Mouse (Mus musculus) intestine, embryonic 14.5 days (tissue): ENCODE results near the gene Wsb2. TPM values are rescaled to one million over a fixed set of nuclear protein-coding genes. Genes with fewer than 3 reads are reported as not detected.

Experiments
- ATAC-seq: fragments of 200-750 bp; cut with Nextera tagmentation; replicated peaks from 2 replicates; pipeline ENCODE4 v1.8.0; 2017; ENCODE audit warnings: low read depth, moderate number of reproducible peaks, moderate TSS enrichment, moderate library complexity; ENCODE audit not compliant: low FRiP score, low TSS enrichment
- DNase-seq: peaks from one replicate; pipeline ENCODE4 v3.0.0-alpha.2; 2018; ENCODE audit warnings: low spot score
- H3K27ac ChIP-seq: fragments of 300-500 bp; sonication (generic); 2 replicates; pipeline ENCODE4 v1.5.1; 2014; ENCODE audit warnings: low read depth, mild to moderate bottlenecking, control low read depth
- H3K27me3 ChIP-seq: fragments of 300-500 bp; sonication (generic); replicated peaks from 2 replicates; pipeline ENCODE4 v1.6.1; 2014; ENCODE audit warnings: low read length, control low read depth; ENCODE audit not compliant: control insufficient read depth, insufficient read depth
- H3K36me3 ChIP-seq: fragments of 300-500 bp; sonication (generic); 2 replicates; pipeline ENCODE4 v1.6.1; 2014; ENCODE audit warnings: low read length, control low read depth; ENCODE audit not compliant: control insufficient read depth, insufficient read depth
- H3K4me1 ChIP-seq: fragments of 300-500 bp; sonication (generic); replicated peaks from 2 replicates; pipeline ENCODE4 v1.6.1; 2014; ENCODE audit warnings: low read length, control low read depth, mixed read lengths; ENCODE audit not compliant: control insufficient read depth, insufficient read depth
- H3K4me2 ChIP-seq: fragments of 300-500 bp; sonication (generic); 2 replicates; pipeline ENCODE4 v1.6.1; 2014; ENCODE audit warnings: low read length
- H3K4me3 ChIP-seq: fragments of 300-500 bp; sonication (generic); 2 replicates; pipeline ENCODE4 v1.5.1; 2014; ENCODE audit warnings: low read depth, low read length, control low read depth, mixed read lengths
- H3K9ac ChIP-seq: fragments of 300-500 bp; sonication (generic); 2 replicates; pipeline ENCODE4 v1.6.1; 2014; ENCODE audit warnings: mild to moderate bottlenecking, low read length
- H3K9me3 ChIP-seq: fragments of 300-500 bp; sonication (generic); 2 replicates; pipeline ENCODE4 v1.6.1; 2016; ENCODE audit warnings: low read length, control low read depth; ENCODE audit not compliant: control insufficient read depth
- WGBS: fragments of 180-500 bp; shearing (Covaris S2); extraction: QIAGEN DNeasy Blood & Tissue Kit; methylation state at CpG from one replicate; pipeline ENCODE4 v1.1.7; 2014; 5-methylcytosine and 5-hydroxymethylcytosine counted together
- polyA plus RNA-seq: library from polyadenylated mRNA; unstranded; fragments of >200 nt; fragmentation: Nextera tagmentation; extraction: Ambion mirVana; gene quantifications from 2 replicates; pipeline ENCODE4 v1.2.1, GENCODE M21; 2014

Wsb2 gene
- polyA plus RNA-seq, 1 experiment from 2014 or later = 70.3 TPM

DNA sequence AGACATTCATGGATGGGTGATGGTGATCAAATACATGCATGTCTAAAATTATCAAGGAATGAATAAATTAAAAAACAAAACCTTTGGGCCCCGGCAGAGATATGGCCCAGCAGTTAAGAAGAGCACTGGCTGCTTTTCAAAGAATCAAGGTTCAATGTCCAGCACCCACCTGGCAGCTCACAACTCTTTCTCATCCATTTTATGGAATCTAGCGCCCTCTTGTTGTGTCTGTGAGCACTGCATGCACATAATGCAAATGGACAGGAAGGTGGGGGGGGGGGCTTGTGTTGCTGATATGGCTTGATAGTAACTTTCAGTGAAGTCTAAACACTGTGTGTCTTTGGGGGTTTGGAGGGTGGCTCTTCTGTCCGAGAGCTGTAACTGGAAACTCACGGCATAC lies 51.1 kb downstream of the Wsb2 start:
- Histone ChIP-seq H3K36me3 (no peaks in the 10 kb centered on the region), H3K27me3 (peaks cover 20% of the 10 kb centered on the region), H3K9ac (no peak overlapping the region), H3K4me3 (no peak overlapping the region), H3K27ac (no peak overlapping the region), H3K9me3 (no peaks in the 10 kb centered on the region), H3K4me2 (no peak overlapping the region), H3K4me1 (no peaks in the 10 kb centered on the region)
- ATAC-seq = no peak
- DNase-seq = no peak
- WGBS = 59% methylated on average over 4 of the region's 4 CpGs

DNA sequence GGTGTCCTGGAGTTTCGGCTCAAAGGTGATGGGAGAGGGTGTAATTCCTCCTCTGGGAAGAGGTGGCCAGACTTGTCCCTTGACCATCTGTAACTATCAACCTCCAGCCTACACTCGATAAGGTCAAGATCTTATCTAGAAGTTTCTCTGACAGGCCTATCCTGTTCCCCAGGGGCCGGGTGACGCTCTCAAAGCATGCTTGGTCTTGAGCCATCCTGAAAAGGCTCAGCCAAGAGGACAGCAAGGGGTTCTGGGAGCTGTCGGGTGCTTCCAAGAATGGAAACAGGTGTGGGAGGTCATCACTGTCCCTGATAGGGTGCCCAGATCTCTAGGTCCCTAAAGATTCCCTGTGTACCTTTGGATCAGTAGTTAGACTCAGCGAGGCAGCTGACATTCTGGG lies 52.3 kb downstream of the Wsb2 start:
- H3K4me2 ChIP-seq = no peak overlapping the region
- no peaks in the 10 kb centered on the region for H3K4me1 ChIP-seq
- H3K4me3 ChIP-seq = no peak overlapping the region
- H3K36me3 ChIP-seq = no peaks in the 10 kb centered on the region
- DNase-seq (no peak), ATAC-seq (no peak)
- no peaks in the 10 kb centered on the region for H3K9me3 ChIP-seq
- H3K27ac ChIP-seq = no peak overlapping the region
- peaks cover 32% of the 10 kb centered on the region for H3K27me3 ChIP-seq
- WGBS = 67% methylated on average over 6 of the region's 6 CpGs
- H3K9ac ChIP-seq = no peak overlapping the region

DNA sequence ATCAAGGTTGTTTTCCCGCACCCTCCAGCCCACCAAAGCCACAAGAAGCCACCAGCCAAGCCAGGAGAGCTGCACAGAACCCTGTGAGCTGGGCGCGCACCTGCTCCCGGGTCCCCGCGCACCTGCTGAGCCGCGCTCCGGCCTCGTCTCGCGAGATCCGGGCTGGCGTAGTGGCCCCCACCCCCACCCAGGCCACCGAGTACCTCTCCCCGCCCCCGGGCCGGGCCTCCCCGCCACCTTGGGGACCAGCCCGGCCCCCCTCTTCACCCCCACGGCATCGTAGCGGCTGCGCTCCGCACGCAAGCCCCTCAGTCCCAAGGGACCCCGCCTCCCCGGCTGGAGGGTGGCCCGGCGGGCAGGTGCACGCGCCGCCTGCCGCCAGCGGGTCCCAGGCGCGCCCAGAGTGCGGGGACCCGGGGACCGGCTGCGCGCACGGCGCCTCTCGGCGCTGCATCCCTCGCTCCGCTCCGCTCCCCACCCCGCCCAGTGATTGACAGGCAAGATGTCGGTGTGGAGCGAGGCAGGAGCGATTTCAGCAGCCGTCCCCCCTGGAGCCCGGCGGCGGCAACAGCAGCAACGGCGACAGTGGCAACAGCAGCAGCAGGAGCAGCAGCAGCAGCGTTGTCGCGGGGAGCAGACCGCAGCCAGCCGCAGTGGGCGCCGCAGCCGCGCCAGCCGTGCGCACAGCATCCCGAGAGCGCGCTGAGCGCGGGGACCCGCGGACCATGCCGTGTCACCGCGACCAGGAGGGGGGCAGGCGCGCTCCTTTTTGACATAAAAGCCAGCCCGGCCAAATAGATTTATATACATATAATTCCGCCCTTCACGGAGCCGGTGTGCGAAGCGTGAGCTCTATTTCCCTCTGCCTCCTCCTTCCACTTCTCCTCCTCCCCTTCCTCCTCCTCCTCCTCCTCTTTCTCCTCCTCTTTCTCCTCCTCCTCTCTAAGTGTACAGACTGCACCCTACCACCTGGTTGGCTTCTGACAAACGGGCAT lies 56.7 kb downstream of the Wsb2 start, which contains the start of gene Ksr2:
Gene Ksr2 (plus strand): TSS at position 494 of the 995 bp plus-strand sequence.
- peak; percentile 75 for DNase-seq
- Histone ChIP-seq H3K4me3 (peak within 1 kb of the TSS; percentile 51), H3K4me1 (no peaks in the 10 kb centered on the region), H3K27me3 (peaks cover 57% of the 10 kb centered on the region), H3K9ac (peak within 1 kb of the TSS; percentile 23; the same call in 1 of the 2 replicates), H3K9me3 (no peaks in the 10 kb centered on the region), H3K27ac (no peak within 1 kb of the TSS), H3K36me3 (no peaks in the 10 kb centered on the region), H3K4me2 (peak within 1 kb of the TSS; percentile 85)
- 1% methylated on average over 76 of the region's 89 CpGs for WGBS
- ATAC-seq = peak; percentile 87

DNA sequence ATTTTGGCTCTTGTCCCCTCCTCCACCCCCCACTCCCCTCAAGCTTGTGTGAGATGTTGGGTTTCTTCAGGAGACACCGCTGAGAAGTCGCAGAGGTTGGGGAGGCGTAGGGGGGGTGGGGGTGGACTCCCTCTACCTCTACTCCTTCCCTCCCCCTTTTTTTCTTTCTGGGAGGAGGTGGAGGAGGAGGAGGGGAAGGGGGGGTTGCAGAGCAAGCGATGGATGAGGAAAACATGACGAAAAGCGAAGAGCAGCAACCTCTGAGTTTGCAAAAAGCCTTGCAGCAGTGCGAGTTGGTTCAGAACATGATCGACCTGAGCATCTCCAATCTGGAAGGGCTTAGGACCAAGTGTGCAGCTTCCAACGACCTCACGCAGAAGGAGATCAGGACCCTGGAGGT lies 57.5 kb downstream of the Wsb2 start:
- Histone ChIP-seq H3K4me2 (peak overlapping the region; percentile 85), H3K4me1 (no peaks in the 10 kb centered on the region), H3K4me3 (peak overlapping the region; percentile 51; the same call in 1 of the 2 replicates), H3K36me3 (no peaks in the 10 kb centered on the region), H3K9me3 (no peaks in the 10 kb centered on the region), H3K9ac (no peak overlapping the region), H3K27me3 (peaks cover 57% of the 10 kb centered on the region), H3K27ac (no peak overlapping the region)
- ATAC-seq = no peak
- DNase-seq = no peak
- 6% methylated on average over 10 of the region's 10 CpGs for WGBS

DNA sequence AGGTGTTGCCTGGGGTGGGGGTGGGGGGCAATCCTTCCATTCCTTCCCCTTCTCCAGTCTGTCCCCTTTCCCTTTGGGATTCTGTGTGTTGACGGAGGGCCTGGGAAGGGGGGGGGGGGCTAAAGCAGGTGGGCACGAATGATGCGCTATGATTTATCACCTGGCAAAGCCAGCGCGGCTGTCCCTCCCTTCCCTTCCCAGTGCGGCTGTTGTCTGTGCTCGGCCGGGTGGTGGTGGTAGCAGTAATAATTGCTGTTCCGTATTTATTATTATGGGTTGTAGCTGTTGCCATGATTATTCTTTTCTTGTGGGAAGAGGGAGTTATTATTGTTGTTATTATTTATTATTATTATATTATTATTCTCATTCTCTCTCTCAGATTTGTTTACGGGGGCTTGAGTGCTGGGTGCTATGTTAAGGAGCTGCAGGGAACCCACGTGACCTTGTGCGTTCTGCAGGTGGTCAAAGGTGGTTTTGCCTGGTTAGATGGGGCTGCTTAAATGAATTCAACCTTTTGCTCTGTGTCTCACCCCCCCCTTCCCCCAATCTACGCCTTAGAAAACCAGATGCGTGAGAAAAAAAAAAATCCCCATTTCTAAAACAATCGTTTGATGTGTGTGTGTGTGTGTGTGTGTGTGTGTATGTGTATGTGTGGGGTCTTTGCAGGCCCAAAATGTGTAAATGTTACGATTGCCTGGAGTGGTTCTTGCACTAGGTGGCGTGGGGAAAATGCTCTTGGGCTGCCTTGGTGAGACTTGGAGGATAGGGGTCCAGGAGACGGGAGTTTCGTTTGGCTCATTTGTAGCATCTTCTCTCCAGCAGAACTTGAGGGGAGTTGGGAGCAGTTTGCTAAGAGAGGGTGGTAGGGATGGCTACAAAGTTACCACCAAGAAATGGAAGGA lies 58.2 kb downstream of the Wsb2 start:
- Histone ChIP-seq H3K36me3 (no peaks in the 10 kb centered on the region), H3K27ac (no peak overlapping the region), H3K9ac (no peak overlapping the region), H3K4me3 (no peak overlapping the region), H3K4me1 (no peaks in the 10 kb centered on the region), H3K9me3 (no peaks in the 10 kb centered on the region), H3K4me2 (no peak overlapping the region), H3K27me3 (peaks cover 57% of the 10 kb centered on the region)
- ATAC-seq (no peak; the same call in 1 of the 2 replicates), DNase-seq (no peak)
- 26% methylated on average over 19 of the region's 19 CpGs for WGBS

DNA sequence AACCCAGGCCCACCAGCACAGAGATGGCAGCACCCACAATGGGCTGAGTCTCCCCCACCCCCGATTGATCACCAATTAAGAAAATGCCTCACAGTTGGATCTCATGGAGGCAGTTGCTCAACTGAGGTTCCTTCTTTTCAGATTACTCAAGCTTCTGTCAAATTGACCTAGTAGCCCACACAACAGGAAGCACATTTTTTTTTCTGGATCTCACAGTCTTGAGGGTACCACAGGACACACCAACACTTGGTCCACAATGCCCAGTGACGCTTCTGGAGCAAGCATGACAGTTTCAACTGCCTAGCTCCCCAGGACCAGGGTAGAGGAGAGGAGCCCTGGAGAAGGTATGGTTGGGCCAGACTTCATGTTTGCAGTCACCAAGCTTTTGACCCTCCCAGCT lies 60.3 kb downstream of the Wsb2 start:
- H3K4me2 ChIP-seq = no peak overlapping the region
- H3K27ac ChIP-seq = no peak overlapping the region
- H3K27me3 ChIP-seq = peaks cover 45% of the 10 kb centered on the region
- WGBS = 84% methylated on average over 2 of the region's 2 CpGs
- H3K4me3 ChIP-seq = no peak overlapping the region
- ATAC-seq (no peak), DNase-seq (no peak)
- no peaks in the 10 kb centered on the region for H3K9me3 ChIP-seq
- no peaks in the 10 kb centered on the region for H3K36me3 ChIP-seq
- no peaks in the 10 kb centered on the region for H3K4me1 ChIP-seq
- H3K9ac ChIP-seq = no peak overlapping the region

Other genes with a start within 250 kb of the Wsb2 start
- gene Suds3, start 241.2 kb upstream of the Wsb2 start, polyA plus RNA-seq = 42.0 and 44.1 TPM in 2 replicates
- 32.7 and 37.7 TPM in 2 replicates for gene Taok3, start 237.2 kb upstream of the Wsb2 start, polyA plus RNA-seq
- 747 and 803 TPM in 2 replicates for gene Pebp1, start 69.7 kb upstream of the Wsb2 start, polyA plus RNA-seq
- 10.0 and 10.9 TPM in 2 replicates for gene Vsig10, start 38.2 kb upstream of the Wsb2 start, polyA plus RNA-seq
- gene Rfc5, start 31.7 kb downstream of the Wsb2 start, polyA plus RNA-seq = 106 and 113 TPM in 2 replicates
- 0.75 and 0.84 TPM in 2 replicates for gene Ksr2, start 56.7 kb downstream of the Wsb2 start, polyA plus RNA-seq